Mouse (Mus musculus) embryonic facial prominence, embryonic 11.5 days (tissue): ENCODE results near the gene Sult2b1. TPM values are rescaled to one million over a fixed set of nuclear protein-coding genes. Genes with fewer than 3 reads are reported as not detected.

Experiments
- ATAC-seq: fragments of 200-750 bp; cut with Nextera tagmentation; replicated peaks from 2 replicates; pipeline ENCODE4 v1.8.0; 2017; ENCODE audit warnings: low read depth; ENCODE audit not compliant: insufficient number of reproducible peaks, low FRiP score, low TSS enrichment
- DNase-seq: peaks from one replicate; pipeline ENCODE4 v3.0.0-alpha.2; 2015; ENCODE audit warnings: low spot score
- H3K27ac ChIP-seq: fragments of 300-500 bp; sonication (generic); replicated peaks from 2 replicates; pipeline ENCODE4 v1.5.1; 2014; ENCODE audit warnings: mild to moderate bottlenecking, low read depth, low read length, control low read depth
- H3K27me3 ChIP-seq: fragments of 300-500 bp; sonication (generic); 2 replicates; pipeline ENCODE4 v1.6.1; 2014; ENCODE audit warnings: mild to moderate bottlenecking, low read length, moderate library complexity, mixed read lengths; ENCODE audit not compliant: control insufficient read depth, insufficient read depth
- H3K36me3 ChIP-seq: fragments of 300-500 bp; sonication (generic); replicated peaks from 2 replicates; pipeline ENCODE4 v1.6.1; 2014; ENCODE audit warnings: low read depth, mild to moderate bottlenecking, low read length, moderate library complexity, mixed read lengths; ENCODE audit not compliant: control insufficient read depth, insufficient read depth
- H3K4me1 ChIP-seq: fragments of 300-500 bp; sonication (generic); 2 replicates; pipeline ENCODE4 v1.6.1; 2014; ENCODE audit warnings: low read length, mixed read lengths; ENCODE audit not compliant: control insufficient read depth, insufficient read depth
- H3K4me2 ChIP-seq: fragments of 300-500 bp; sonication (generic); 2 replicates; pipeline ENCODE4 v1.6.1; 2014; ENCODE audit warnings: low read depth, mild to moderate bottlenecking, control low read depth, low read length, moderate library complexity
- H3K4me3 ChIP-seq: fragments of 300-500 bp; sonication (generic); 2 replicates; pipeline ENCODE4 v1.5.1; 2014; ENCODE audit warnings: low read depth, low read length, control low read depth
- H3K9ac ChIP-seq: fragments of 300-500 bp; sonication (generic); replicated peaks from 2 replicates; pipeline ENCODE4 v1.6.1; 2014; ENCODE audit warnings: mild to moderate bottlenecking, control low read depth, low read length
- H3K9me3 ChIP-seq: fragments of 300-500 bp; sonication (generic); replicated peaks from 2 replicates; pipeline ENCODE4 v1.6.1; 2016; ENCODE audit warnings: mild to moderate bottlenecking, low read length, inconsistent platforms, mixed read lengths; ENCODE audit not compliant: control insufficient read depth
- WGBS: fragments of 180-500 bp; shearing (Covaris S2); extraction: QIAGEN DNeasy Blood & Tissue Kit; methylation state at CpG from one replicate; pipeline ENCODE4 v1.1.7; 2014; 5-methylcytosine and 5-hydroxymethylcytosine counted together
- polyA plus RNA-seq: library from polyadenylated mRNA; unstranded; fragments of >200 nt; fragmentation: Nextera tagmentation; extraction: Ambion mirVana; gene quantifications from 2 replicates; pipeline ENCODE4 v1.2.1, GENCODE M21; 2014

Sult2b1 gene
- polyA plus RNA-seq, 1 experiment from 2014 or later = 1.8 TPM

GRCm38 (mm10) chr7:45689800-45690199 lies 94.7 kb downstream of the Sult2b1 start:
- Histone ChIP-seq H3K4me3 (no peak overlapping the region), H3K4me2 (no peak overlapping the region), H3K36me3 (no peaks in the 10 kb centered on the region), H3K27me3 (no peaks in the 10 kb centered on the region), H3K9me3 (no peaks in the 10 kb centered on the region), H3K4me1 (peaks cover 9% of the 10 kb centered on the region), H3K9ac (no peak overlapping the region), H3K27ac (no peak overlapping the region)
- 69% methylated on average over 11 of the region's 11 CpGs for WGBS
- DNase-seq (no peak), ATAC-seq (no peak)

GRCm38 (mm10) chr7:45689099-45689498 lies 95.4 kb downstream of the Sult2b1 start:
- DNase-seq (no peak), ATAC-seq (no peak)
- Histone ChIP-seq H3K4me1 (peaks cover 9% of the 10 kb centered on the region), H3K4me3 (no peak overlapping the region), H3K27ac (no peak overlapping the region), H3K27me3 (no peaks in the 10 kb centered on the region), H3K9ac (no peak overlapping the region), H3K9me3 (no peaks in the 10 kb centered on the region), H3K36me3 (no peaks in the 10 kb centered on the region), H3K4me2 (no peak overlapping the region)
- WGBS = 55% methylated on average over 6 of the region's 6 CpGs

GRCm38 (mm10) chr7:45686841-45687240 lies 97.6 kb downstream of the Sult2b1 start:
- peaks cover 9% of the 10 kb centered on the region for H3K4me1 ChIP-seq
- ATAC-seq (no peak), DNase-seq (no peak)
- no peak overlapping the region for H3K4me2 ChIP-seq
- no peaks in the 10 kb centered on the region for H3K27me3 ChIP-seq
- no peak overlapping the region for H3K27ac ChIP-seq
- 67% methylated on average over 3 of the region's 3 CpGs for WGBS
- no peak overlapping the region for H3K4me3 ChIP-seq
- H3K9ac ChIP-seq = no peak overlapping the region
- no peaks in the 10 kb centered on the region for H3K9me3 ChIP-seq
- H3K36me3 ChIP-seq = no peaks in the 10 kb centered on the region

GRCm38 (mm10) chr7:45685811-45686210 lies 98.7 kb downstream of the Sult2b1 start:
- Histone ChIP-seq H3K27me3 (no peaks in the 10 kb centered on the region), H3K4me1 (peaks cover 9% of the 10 kb centered on the region), H3K27ac (0 out of 2 replicates have a peak overlapping the region, but pooled peaks have one; percentile 9), H3K36me3 (no peaks in the 10 kb centered on the region), H3K4me3 (no peak overlapping the region), H3K9me3 (no peaks in the 10 kb centered on the region), H3K4me2 (no peak overlapping the region), H3K9ac (peak overlapping the region; percentile 13; the same call in 1 of the 2 replicates)
- ATAC-seq (no peak), DNase-seq (peak; percentile 57)
- 25% methylated on average over 10 of the region's 10 CpGs for WGBS

DNA sequence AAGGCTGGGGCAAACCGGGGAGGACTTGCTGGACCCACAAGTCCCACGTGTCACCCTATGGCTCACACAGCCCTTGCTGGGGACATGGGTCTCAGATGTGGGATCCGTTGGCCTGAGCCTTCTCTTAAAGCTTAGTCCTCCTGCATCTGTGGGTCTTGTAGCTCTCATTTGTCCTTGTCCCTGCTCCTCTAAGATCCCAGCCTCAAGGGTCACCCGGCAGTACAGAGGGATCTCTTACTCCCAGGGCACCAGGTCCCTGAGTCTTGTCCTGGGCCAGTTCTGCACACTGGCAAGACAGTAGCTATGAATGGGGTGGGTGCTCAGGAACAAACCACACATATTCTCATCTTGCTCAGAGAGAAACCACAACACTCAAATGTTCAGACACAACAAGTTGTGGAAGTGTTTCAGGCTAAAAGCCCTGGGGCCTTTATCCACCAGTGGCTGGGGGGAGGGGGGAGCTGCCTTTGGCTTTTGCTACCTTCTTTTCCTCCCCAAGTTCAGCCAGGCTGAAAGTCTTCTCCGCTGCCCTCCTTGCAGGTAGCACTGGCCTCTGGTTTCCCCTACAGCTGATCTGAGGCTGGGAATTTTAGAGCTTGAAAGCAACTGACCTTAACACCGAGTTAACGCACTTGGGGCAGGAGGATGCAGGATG lies 100.9 kb downstream of the Sult2b1 start, which contains the start of gene Ntn5:
TSS of gene Ntn5 (plus strand) at position 627 of the 655 bp plus-strand sequence.
- no peak for ATAC-seq
- 70% methylated on average over 7 of the region's 7 CpGs for WGBS
- no peaks in the 10 kb centered on the region for H3K36me3 ChIP-seq
- H3K4me3 ChIP-seq = no peak within 1 kb of the TSS
- no peak within 1 kb of the TSS for H3K4me2 ChIP-seq
- H3K27ac ChIP-seq = no peak within 1 kb of the TSS
- no peak for DNase-seq
- no peaks in the 10 kb centered on the region for H3K9me3 ChIP-seq
- no peaks in the 10 kb centered on the region for H3K27me3 ChIP-seq
- H3K9ac ChIP-seq = no peak within 1 kb of the TSS; the same call in 1 of the 2 replicates
- peaks cover 9% of the 10 kb centered on the region for H3K4me1 ChIP-seq

DNA sequence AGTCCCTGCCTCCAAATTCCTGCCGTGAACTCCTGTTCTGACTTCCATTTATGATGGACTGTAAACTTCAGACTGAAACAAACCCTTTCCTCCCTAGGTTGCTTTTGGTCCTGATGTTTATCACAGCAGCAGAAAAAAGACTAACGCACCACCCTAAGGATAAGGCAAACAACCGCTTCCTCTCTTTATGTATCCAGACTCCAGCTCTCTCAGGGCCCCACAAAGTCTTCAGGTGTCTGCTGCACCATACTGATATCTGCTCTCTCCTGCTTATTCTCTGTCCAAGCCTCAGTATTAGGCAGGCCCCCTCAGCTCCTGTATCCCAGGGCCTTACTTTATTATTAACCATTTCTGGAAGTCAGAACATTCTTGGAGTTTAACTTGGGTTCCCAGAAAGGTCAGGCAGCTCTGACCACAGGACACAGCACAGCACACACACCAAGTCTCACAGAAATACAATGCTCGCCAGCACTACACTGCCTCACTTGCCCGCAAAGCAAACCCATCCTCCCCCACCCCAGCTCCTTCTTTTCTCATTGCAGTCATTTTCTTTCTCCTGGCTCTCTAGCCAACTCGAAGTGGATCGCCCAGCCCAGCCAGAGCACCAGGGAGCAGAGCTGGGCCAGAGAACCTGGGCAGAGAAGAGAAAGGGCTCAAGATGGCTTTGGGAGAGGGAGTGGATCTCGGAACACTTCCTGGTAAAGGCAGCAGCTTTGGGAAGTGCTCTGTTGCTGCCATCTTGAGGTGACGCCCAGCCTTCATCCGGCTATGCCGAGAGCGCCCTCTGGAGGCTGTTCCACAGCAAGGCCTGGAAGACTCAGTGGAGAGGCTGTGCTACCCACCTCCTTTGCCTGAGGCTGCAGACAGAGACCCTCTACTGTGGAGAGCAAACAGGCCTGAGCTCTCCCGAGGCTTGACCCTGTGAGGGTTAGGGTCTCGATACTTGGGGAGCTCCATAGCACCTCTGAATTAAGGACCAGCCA lies 102.0 kb downstream of the Sult2b1 start:
- DNase-seq (peak; percentile 96), ATAC-seq (peak; percentile 74)
- Histone ChIP-seq H3K27me3 (no peaks in the 10 kb centered on the region), H3K9me3 (no peaks in the 10 kb centered on the region), H3K9ac (peak overlapping the region; percentile 42), H3K27ac (0 out of 2 replicates have a peak overlapping the region, but pooled peaks have one; percentile 8), H3K4me3 (no peak overlapping the region), H3K4me2 (peak overlapping the region; percentile 29; the same call in 1 of the 2 replicates), H3K4me1 (peaks cover 9% of the 10 kb centered on the region), H3K36me3 (no peaks in the 10 kb centered on the region)
- 29% methylated on average over 14 of the region's 14 CpGs for WGBS

DNA sequence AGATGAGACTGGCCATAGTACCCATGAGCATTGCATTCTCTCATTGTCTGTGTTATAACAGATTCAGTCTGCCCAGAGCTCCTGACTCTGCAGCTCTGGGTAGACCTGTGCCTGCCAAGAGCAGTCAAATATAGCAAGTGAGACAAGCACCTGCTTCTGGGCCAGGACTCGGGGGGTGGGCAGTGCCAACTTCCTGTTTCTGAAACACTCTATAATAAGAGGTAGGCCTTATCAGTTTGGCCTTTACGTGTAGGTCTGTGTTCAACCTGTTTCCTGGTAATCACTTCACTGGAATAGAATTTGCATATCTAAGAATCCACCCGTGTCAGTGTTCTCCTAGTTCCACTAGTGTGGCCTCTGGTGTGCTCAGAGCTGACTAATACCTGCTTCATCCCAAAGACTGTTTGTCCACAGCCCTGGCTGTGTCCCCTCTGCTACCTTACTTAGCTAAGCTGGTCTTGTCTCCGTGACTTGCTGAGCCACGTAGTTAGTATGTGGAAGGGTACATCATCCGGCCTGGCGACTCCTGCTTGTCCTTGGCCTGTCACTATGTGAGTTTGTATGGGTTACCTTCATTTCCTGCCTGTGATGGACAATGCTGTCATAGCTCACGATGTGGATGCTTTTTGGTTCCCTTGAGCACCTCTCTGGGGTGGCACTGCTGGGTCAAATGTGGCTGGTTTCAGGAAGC lies 103.3 kb downstream of the Sult2b1 start:
- no peak for ATAC-seq
- no peak overlapping the region for H3K4me2 ChIP-seq
- H3K27me3 ChIP-seq = no peaks in the 10 kb centered on the region
- no peak for DNase-seq
- H3K27ac ChIP-seq = no peak overlapping the region
- no peaks in the 10 kb centered on the region for H3K36me3 ChIP-seq
- H3K9ac ChIP-seq = no peak overlapping the region
- H3K9me3 ChIP-seq = no peaks in the 10 kb centered on the region
- H3K4me1 ChIP-seq = peaks cover 6% of the 10 kb centered on the region
- 88% methylated on average over 8 of the region's 8 CpGs for WGBS
- H3K4me3 ChIP-seq = no peak overlapping the region
